In genomic region chr3:116490920-116491319, GRCm38 (mm10) we compare ENCODE assay signal across 17 mouse cellular contexts.
"Had no signal": no experiment of that assay in that cellular context is flagged by ENCODE, and none has a peak within 500 bp of the region (broad histone marks: within the 10 kb centered on the region; RNA-seq: fewer than 3 reads in every experiment).

No protein-coding gene starts in this region.

- H3K27me3 ChIP-seq: kidney, embryonic 15.5 days; limb, embryonic 13.5 days; midbrain, embryonic 15.5 days; neural tube, embryonic 13.5 days had no signal

- H3K9me3 ChIP-seq: kidney, embryonic 15.5 days; limb, embryonic 13.5 days; midbrain, embryonic 15.5 days; neural tube, embryonic 13.5 days had no signal

- H3K4me2 ChIP-seq: kidney, embryonic 15.5 days; limb, embryonic 13.5 days; midbrain, embryonic 11.5 days; midbrain, embryonic 15.5 days; neural tube, embryonic 13.5 days had no signal

- H3K4me3 ChIP-seq: kidney, embryonic 15.5 days; limb, embryonic 13.5 days; midbrain, embryonic 15.5 days; neural tube, embryonic 13.5 days had no signal

- H3K27ac ChIP-seq: kidney, embryonic 15.5 days; limb, embryonic 13.5 days; liver, embryonic 14.5 days; midbrain, embryonic 15.5 days; neural tube, embryonic 13.5 days had no signal

- H3K9ac ChIP-seq: kidney, embryonic 15.5 days; limb, embryonic 13.5 days; liver, embryonic 14.5 days; midbrain, embryonic 15.5 days; neural tube, embryonic 13.5 days had no signal

- H3K4me1 ChIP-seq: kidney, embryonic 15.5 days; limb, embryonic 13.5 days; midbrain, embryonic 15.5 days; neural tube, embryonic 13.5 days had no signal

- ATAC-seq: midbrain, embryonic 15.5 days had no signal

- DNase-seq: kidney, adult 18-20 months; kidney, postnatal 14 days; layer of hippocampus, adult 9-11 months; layer of hippocampus, postnatal 36 days; left cerebral cortex, postnatal 4 days; lung, adult 18-20 months; lung, postnatal 4 days; retina, postnatal 1 day; right cerebral cortex, postnatal 4 days; spleen, adult 18-20 months; thymus, postnatal 4 days had no signal
